Mouse (Mus musculus): ENCODE data around the gene Sec63. TPM values are rescaled to one million over a fixed set of nuclear protein-coding genes. Genes with fewer than 3 reads are reported as not detected.

The Sec63 gene
- total RNA-seq (2014; fragmentation: Nextera tagmentation) (45.5 and 54.6 TPM in 2 replicates), total RNA-seq (2017) (46.8 and 68.4 TPM in 2 replicates)

DNA sequence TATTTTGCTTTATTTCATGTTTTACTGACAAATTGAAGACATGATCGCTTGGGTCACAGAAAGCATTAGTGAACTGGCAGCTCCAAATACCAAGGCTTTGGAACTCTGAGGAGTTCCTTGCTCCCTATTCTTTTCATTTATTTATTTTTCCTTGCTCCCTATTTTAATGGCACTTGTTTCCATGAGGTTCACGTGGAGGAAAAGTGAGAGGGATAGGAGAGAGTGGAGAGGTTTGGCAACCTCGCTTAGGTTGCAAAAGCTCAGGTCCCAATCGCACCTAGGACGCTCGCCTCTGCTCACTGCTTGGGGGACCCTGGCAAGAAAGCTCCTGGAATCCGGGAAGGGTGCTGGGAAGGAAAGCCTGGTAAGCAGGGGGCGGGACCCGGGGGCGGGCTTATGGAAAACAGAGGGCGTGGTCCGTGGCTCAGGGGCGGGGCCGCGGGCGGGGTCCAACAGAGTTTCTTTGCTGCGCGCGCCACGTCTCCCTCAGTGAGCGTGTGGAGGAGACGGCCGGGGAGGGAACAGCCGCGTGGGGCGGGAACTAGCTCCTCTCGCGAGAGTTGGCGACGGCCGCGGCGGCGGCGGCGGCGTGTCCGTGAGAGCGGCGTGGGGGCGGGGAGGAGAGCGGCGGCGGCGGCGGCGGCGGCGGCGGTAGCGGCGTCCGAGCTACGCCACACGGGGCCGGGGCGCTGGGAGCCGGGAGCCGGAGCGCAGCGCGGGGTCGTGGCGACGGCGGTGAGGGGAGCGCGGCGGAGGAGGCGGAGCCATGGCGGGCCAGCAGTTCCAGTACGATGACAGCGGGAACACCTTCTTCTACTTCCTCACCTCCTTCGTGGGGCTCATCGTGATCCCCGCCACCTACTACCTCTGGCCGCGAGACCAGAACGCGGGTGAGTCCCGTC lies at the start of gene Sec63:
Sec63 (plus strand) TSS at position 498 of the 902 bp plus-strand sequence.
- ATAC-seq (replicated peaks; ENCODE audit: poor library complexity, severe bottlenecking), result peak; percentile 85

DNA sequence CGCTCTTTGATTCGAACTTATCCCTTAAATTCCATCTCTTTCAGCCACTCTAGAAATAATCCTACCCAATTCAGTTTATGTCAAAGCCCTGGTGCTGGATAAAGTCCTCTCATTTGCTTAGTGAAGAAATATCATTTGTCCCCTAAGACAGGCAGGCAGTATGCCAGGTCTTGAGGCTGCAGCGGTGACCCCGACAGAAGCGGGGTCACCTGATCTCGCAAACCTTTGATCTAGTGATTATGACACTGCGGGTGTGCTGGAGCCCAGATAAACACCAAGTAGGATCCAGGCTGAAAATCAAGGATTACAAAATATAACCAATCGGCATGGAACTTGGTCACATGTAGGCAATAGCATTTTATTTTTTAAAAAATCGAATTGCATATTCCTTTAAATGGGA lies 46.6 kb upstream of the Sec63 start:
- no peak for ATAC-seq (replicated peaks; ENCODE audit: poor library complexity, severe bottlenecking)

DNA sequence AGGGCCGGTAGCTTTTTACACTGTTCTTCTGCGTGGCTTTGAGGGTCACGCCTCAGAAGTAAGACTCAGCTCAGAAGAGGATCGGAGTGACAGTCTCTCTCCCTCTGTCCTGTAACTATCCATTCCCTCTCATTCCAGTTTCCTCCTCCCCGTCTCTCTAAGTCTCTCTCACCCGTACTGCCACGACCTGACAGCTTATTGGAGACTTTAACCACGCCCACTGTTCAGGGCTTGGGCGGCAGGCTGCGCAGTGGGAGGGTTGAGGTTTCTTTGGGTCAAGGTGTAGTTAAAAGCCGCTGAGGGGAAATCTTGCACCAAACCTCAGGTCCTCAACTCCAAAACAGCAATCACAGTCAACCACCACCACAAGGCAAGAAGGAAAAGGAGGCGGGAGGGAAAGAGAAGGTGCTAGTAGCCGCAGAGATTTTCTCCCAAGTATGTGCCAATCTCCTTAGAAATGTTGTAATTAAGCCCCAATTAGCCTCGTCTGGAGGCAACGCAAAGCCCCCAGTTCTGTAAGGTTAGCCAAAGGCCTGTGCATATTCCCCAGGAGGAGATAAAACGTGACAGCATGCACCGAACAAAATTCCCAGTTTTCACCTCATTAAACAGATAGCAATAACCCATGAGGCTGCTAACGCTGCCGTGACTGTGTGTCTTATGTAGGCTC lies 45.8 kb upstream of the Sec63 start:
- ATAC-seq (replicated peaks; ENCODE audit: poor library complexity, severe bottlenecking), result peak; percentile 46

DNA sequence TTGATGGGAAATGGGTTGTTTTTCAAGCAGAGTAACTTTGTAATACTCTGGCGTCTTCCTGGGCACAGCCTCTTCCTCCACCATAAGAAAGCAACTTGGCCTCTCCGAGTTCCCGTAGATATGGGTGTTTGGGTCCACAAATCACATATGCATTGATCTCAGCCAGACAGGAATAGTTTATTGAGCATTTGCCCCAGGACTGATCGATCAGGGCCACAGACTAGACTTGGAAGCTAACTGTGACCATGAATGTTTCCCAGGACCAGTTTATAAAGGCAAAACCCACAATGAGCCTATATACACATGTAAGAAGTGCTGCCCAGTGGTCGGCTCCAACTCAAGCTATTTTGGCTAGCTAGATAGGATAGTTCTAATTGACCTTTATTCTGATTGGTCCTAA lies 39.2 kb upstream of the Sec63 start:
- no peak for ATAC-seq (replicated peaks; ENCODE audit: poor library complexity, severe bottlenecking)

DNA sequence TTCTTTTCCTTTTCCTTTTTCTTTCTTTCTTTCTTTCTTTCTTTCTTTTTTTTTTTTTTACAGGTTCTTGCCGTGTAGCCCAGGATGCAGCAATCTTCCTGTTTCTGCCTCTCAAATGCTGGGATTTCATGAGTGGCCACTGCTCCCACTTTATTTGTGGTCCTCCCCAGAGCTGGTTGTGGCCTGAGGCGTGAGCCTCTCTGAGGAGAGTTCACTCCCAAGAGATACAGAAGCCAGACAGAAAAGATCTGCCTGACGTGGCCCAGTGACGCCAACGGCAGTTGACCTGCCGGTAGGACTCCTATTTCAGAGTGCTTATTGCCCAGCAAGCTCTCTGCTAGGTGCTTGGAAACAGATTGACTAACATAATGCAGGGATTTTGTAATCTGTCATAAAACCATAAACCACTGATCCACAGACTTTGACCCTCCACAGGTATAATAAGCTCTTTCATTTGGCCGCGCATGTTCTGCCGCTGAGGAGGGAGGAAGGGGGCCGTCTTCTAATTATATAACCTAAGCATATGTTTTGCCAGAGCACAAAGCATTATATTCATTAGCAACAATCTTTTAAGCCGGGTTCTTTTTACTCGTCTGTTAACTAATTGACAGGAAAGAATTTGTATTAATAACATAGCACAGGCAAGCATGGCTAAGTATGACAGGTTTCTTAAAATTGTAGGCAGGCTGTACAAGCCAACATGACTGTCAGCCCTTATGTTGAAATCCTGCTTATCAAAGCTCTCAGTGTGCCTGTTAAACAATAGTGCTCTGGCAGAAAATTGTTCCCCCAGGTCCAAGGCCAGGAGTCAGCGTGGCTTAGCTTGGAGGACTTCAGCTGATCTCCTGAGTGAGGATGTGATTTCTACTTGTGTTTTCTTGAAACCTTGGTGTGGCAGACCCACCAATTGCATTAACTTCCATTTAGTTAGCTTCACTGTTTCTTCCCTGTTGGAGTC lies 37.7 kb upstream of the Sec63 start:
- ATAC-seq (replicated peaks; ENCODE audit: poor library complexity, severe bottlenecking), result no peak

DNA sequence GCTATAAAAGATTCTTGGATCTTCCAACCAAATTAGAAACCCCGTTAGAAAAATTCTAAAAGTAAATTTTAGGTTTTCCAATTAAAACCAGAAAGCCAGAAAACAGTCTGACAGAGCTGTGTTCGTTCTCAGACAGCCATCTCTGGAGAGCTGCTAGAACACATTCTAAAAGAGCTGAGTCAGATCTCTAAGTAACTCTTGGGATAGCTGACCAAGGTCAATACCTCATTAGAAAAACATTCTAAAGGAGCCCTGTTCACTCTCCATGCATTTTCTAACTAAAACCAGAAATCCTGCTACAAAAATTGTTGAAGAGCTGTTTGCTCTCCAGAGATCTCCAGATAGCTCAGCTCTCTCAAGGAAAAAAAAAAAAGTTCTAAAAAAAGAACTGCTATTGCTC lies 31.7 kb upstream of the Sec63 start:
- no peak for ATAC-seq (replicated peaks; ENCODE audit: poor library complexity, severe bottlenecking)

DNA sequence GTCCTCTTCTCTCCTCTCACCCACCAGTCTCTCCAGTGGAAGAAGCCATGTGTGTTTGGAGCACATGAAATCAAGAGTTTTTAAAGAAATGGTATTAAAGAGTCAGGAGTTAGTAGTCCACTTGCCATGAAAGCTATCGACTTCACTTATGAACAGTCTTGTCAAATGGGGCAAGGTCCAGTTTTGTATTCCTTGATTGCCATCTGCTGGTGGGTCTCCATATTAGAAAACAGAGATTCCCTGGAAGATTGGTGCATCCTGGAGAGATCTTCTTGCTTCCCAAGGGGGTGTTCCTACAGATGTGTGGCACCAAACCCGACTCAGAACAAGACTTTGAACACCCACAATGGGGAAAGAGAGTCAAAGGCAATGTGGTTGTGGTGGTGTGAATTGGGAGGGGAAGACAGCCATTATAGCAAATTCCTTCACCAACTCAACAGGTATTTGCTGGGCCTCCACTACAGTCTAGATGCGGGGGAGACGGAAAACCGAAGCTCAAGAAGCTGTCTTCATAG lies 26.7 kb upstream of the Sec63 start:
- ATAC-seq (replicated peaks; ENCODE audit: poor library complexity, severe bottlenecking), result no peak

DNA sequence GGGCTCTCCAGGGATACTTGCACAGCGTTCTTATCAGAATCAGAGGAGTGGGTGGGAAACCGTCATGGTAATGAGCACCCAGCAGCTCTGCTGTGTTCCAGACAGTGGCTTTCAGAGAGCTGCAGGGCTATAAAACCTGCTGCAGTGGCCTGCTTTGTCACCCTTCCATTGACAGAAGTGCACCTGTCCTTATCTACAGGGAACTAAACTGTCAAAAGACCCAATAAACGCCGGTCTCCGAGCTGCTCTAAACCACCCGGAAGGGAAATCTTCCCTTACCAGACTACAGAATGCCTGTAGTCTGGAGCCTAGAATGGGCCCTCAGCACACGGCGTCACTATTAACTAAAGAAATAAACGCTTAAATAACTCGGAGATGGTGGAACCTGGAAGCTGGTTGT lies 9.5 kb upstream of the Sec63 start:
- ATAC-seq (replicated peaks; ENCODE audit: poor library complexity, severe bottlenecking), result no peak

DNA sequence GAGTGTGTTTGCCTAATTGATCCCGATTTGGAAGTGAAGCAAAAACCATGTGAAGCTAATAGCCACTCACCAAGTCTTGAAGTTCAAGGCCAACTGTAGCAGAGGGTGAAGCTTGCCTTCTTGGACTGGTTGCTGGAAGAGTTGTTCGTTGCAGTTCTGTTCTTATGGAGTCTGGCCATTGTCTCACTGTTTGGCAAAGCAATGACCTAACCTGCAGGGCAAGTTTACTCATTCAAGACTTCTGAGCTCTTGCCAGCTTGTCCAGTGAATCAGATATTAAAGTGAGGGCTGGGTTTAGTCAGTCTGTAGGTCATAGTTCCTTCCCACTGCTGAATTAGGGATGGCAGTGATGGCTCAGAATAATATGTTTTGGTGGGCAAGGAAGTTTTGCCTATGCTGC lies 7.0 kb upstream of the Sec63 start:
- ATAC-seq (replicated peaks; ENCODE audit: poor library complexity, severe bottlenecking), result no peak

DNA sequence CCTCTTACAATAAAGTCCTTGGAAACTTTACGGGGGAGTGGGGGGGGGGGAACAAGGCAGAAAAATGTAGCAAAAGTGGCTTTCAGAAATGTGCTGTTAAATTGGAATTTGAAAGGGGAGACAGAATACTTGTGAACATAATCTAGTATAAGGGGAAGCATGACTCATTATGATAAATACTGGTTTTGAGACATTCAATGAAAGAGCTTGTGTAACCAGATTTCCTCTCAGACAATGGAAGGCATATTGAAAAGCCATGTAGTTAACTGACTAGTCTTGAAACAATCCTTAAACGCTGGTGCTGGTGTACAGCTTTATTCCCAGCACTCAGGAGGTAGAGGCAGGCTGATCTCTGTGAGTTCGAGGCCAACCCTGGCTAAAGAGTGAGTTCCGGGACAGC lies 1.6 kb upstream of the Sec63 start:
- ATAC-seq (replicated peaks; ENCODE audit: poor library complexity, severe bottlenecking), result 0 out of 2 replicates have a peak, but pooled peaks have one; percentile 15

DNA sequence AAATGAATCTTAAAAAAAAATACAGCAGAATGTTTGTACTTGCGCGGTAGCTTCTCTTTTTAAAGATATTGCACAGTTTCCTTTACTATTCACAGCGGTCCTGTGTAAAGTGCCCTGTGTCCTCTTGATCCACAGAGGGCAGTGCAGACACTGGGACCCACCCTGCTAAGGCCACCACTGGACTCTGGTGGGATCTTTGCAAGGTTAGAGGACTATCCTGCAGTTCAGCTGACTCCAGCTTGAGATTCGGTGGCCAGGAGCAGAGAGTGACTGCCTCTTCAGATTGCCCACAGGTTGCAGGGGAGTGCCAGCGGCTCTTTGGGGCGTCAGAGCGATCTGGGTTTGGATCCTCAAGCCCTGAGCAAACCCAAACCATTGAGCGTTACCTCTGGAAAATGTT lies 967 bp upstream of the Sec63 start:
- peak; percentile 63 for ATAC-seq (replicated peaks; ENCODE audit: poor library complexity, severe bottlenecking)

DNA sequence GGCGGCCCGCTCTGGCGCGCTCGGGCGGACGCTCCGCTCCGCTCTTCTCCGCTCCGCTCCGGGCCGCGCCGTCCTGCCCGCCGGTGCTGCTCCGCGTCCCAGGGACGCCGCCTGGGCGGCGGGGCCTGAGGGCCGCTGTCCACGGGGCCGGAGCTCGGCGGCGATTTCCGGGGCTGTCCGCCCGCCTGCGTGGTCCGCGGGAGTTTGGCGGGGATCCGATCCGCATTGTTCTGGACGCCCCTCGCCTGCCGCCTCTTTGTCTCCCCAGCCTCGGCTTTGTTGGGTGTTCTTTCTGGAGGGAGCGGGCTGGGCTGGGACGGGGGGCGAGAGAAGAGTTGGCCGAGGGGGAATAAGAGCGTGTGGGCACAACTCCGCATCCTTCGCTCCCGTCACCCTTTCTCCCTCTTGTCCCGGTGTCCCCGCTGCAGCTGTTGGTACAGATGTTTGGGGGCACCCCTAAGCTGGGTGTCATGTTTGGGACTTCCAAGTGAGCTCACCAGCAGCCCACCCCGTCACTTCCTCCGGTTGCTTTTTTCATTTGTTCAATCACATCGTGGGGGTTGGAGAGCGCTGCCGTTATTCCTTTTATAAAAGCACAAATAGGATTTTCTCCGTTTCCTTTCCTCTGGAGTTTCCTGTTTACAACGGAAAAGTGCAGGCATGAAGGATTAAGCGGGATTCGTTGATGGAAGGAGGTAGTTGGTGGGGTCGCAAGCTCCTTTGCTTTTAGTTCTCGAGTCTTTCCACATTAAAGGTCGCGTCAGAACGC lies 789 bp downstream of the Sec63 start:
- peak; percentile 50 for ATAC-seq (replicated peaks; ENCODE audit: poor library complexity, severe bottlenecking)

DNA sequence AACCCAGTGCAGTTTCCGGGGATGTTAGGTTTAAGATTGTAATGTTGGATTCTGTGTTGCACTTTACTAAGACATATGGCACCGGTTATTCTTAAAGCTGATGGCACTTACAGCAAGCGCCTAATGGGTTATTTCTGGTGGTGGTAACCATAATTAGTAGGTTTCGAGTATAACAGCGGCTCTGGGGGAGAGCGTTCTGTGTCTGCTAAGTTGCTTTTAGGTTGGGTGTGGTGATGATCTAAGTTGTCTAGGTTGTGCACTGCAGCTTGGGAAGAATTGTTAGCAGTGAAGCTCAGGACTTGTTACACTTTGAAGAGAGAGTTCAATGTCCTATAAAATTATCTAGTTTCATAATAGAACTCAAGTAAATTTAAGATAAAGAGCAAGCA lies 1.4 kb downstream of the Sec63 start:
- no peak for ATAC-seq (replicated peaks; ENCODE audit: poor library complexity, severe bottlenecking)

DNA sequence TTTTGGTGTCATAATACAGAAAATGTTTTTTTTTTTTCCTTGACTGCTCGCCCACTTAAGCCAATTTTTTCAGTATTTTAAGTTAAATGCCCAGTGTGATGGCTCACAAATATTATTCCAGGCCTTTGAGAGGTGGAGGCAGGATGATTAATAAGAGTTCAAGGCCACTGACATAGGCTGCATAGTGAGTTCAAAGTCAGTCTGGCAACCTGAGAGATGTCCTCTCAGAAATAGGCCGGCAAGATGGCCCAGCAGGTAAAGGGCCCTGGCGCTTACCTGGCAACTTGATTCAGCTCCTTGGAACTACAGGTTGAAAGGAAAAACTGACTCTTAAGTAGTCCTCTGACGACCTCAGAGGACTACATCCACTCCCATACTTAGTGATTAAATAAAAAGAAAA lies 1.9 kb downstream of the Sec63 start:
- no peak for ATAC-seq (replicated peaks; ENCODE audit: poor library complexity, severe bottlenecking)

DNA sequence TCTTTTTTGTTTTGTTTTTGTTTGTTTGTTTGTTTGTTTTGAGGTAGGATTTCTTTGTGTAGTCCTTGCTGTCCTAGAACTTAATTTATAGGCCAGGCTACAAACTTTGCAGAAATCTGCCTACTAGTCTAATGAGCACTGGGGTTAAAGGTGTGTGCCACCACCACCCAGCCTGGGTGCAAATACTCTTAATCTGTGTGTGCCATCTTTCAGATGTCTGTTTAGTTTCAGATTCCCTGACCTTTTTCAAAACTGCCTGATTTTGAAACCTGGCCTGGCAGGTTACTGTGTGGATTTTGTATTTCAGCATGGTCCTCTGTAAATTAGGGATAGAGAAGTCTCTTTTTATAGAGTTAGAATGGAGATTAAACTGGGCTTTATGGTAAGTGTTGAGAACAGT lies 4.0 kb downstream of the Sec63 start:
- ATAC-seq (replicated peaks; ENCODE audit: poor library complexity, severe bottlenecking), result no peak

DNA sequence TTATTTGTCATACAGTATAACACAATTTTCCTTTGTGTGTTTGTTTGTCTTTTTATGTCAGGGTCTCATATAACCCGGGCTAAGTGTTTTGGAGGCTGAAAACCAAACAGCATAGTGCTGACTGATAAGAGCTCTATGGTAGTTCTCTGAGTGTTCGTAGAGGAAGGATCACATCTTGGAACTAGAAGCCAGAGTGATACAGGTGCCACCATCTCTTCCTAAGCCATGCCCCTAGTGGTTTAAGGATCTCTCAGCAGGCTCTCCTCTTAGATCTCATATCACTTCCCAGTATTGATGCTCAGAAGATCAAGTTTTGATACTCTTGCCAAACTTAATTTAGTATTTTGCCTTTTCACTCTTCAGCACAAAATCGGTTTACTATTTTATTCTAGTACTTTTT lies 14.2 kb downstream of the Sec63 start:
- no peak for ATAC-seq (replicated peaks; ENCODE audit: poor library complexity, severe bottlenecking)

DNA sequence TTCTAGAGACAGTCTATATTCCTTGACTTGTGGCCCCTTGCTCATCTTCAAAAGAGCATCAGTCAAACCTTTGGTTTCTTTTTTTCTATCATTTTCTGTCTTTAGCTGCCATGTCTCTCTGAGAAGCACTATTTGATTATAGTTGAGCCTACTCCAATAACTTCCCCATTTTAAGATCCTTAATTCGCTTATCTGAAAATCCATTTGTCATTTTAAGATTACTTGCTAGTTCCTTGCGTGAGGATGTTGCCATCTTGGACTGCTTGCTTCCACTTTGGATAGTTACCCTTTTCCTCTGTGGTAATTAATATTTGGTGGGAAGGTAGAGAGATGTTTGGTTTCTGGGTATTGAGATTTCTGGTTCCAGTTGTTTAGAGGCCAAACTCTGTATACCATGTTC lies 19.5 kb downstream of the Sec63 start:
- ATAC-seq (replicated peaks; ENCODE audit: poor library complexity, severe bottlenecking), result peak; percentile 42

DNA sequence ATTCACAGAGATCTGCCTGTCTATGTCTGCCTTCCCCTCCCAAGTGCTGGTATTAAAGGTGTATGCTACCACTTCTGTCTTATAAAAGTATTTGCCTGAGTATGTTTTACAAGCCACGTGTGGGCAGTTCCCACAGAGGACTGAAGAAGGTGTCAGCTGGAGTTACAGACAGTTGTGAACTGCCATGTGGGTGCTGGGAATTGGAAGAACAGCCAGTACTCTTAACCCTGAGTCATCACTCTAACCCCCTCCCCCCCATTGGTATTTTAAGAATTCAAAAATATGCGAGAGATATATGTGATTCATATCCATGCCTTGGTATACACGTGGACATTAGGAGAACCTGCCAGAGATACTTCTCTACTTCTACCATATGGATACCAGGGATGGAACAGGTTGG lies 20.4 kb downstream of the Sec63 start:
- ATAC-seq (replicated peaks; ENCODE audit: poor library complexity, severe bottlenecking), result no peak

DNA sequence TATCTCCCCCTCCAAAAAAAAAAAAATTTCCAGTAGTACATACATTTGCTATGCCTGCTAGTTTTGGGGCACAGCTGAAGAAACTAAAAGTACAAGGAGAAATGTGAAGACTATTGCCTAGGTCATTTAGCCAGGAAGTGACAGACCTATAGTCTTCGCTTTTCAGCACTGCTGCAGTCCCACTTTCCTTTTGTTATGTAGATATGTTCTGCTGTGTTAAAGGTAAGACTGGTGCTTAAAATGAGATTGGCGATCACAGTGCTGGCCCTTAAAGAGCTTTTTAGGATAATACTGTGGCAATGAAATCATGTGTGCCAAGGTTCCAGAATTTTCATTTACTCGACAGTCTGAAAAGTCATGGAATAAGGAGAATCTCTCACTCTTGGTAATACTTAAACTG lies 39.6 kb downstream of the Sec63 start:
- ATAC-seq (replicated peaks; ENCODE audit: poor library complexity, severe bottlenecking), result no peak

DNA sequence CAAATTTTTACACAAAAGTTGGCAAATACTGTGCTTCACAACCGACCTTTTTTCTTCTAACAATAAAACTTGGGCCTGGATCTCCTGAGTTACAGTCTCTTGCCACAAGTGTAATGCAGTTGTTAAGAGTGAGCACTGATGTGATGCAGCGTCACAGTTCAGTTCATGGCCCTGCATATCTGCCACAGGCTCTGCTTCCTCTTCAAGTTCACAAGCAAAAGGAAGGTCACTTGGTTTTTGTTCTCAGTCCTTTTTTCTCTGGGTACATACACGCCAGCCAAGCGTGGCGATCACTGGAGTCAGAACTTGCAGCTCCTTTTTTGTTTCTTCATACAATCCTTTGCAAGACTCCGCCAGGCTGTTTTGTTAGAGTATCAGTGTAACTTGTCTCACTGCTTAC lies 64.6 kb downstream of the Sec63 start:
- ATAC-seq (replicated peaks; ENCODE audit: poor library complexity, severe bottlenecking), result no peak
